Mouse (Mus musculus): ENCODE data around the gene Oaz2. TPM values are rescaled to one million over a fixed set of nuclear protein-coding genes. Genes with fewer than 3 reads are reported as not detected.
A peak's percentile ranks its signal among the peaks of the same experiment; 100 is the strongest.
"Not testable (repeated sequence)": the region's sequence is repeated elsewhere in the genome, so short reads cannot be mapped to it uniquely, and the experiment has no call there.

Oaz2 gene
- total RNA-seq, 2 experiments from 2014 or later: 202 to 214 TPM

- no peak for DNase-seq (ENCODE audit: low spot score in 2 of 2)
Measured at GRCm38 (mm10) chr9:65649997-65650396, 17.8 kb upstream of the Oaz2 start.

GRCm38 (mm10) chr9:65651957-65652356 is 15.8 kb upstream of the Oaz2 start:
- DNase-seq (ENCODE audit: low spot score in 2 of 2): not testable (repeated sequence)

GRCm38 (mm10) chr9:65653741-65654140 is 14.1 kb upstream of the Oaz2 start:
- no peak for DNase-seq (ENCODE audit: low spot score in 2 of 2)

GRCm38 (mm10) chr9:65654700-65655237 is 13.0 kb upstream of the Oaz2 start:
- no peak for DNase-seq (ENCODE audit: low spot score in 2 of 2)

GRCm38 (mm10) chr9:65655540-65655939 is 12.3 kb upstream of the Oaz2 start:
- no peak for DNase-seq (ENCODE audit: low spot score in 2 of 2)

GRCm38 (mm10) chr9:65657218-65657617 is 10.6 kb upstream of the Oaz2 start:
- no peak for DNase-seq (ENCODE audit: low spot score in 2 of 2)

- no peak for DNase-seq (ENCODE audit: low spot score in 2 of 2)
Measured at GRCm38 (mm10) chr9:65661029-65661428, 6.8 kb upstream of the Oaz2 start.

- DNase-seq (ENCODE audit: low spot score in 2 of 2): no peak
Measured at GRCm38 (mm10) chr9:65661493-65661892, 6.3 kb upstream of the Oaz2 start.

- peak; percentile 58 to 74 for DNase-seq (ENCODE audit: low spot score in 2 of 2)
Measured at GRCm38 (mm10) chr9:65664163-65664562, 3.6 kb upstream of the Oaz2 start.

GRCm38 (mm10) chr9:65666042-65666441 is 1.8 kb upstream of the Oaz2 start:
- peak; percentile 51 to 71 for DNase-seq (ENCODE audit: low spot score in 2 of 2)

GRCm38 (mm10) chr9:65671431-65671931 is 3.7 kb downstream of the Oaz2 start:
- no peak for DNase-seq (ENCODE audit: low spot score in 2 of 2)

- no peak for DNase-seq (ENCODE audit: low spot score in 2 of 2)
Measured at GRCm38 (mm10) chr9:65672996-65673395, 5.2 kb downstream of the Oaz2 start.

- DNase-seq (ENCODE audit: low spot score in 2 of 2): peak in 1 of 2 experiments; percentile 14
Measured at GRCm38 (mm10) chr9:65675461-65676357, 7.9 kb downstream of the Oaz2 start.

- peak; percentile 97 to 98 for DNase-seq (ENCODE audit: low spot score in 2 of 2)
Measured at GRCm38 (mm10) chr9:65676358-65677118, 8.7 kb downstream of the Oaz2 start.

GRCm38 (mm10) chr9:65677119-65677462 is 9.3 kb downstream of the Oaz2 start:
- DNase-seq (ENCODE audit: low spot score in 2 of 2): no peak

GRCm38 (mm10) chr9:65679181-65679761 is 11.5 kb downstream of the Oaz2 start:
- peak; percentile 25 to 46 for DNase-seq (ENCODE audit: low spot score in 2 of 2)

- DNase-seq (ENCODE audit: low spot score in 2 of 2): no peak
Measured at GRCm38 (mm10) chr9:65680938-65681633, 13.3 kb downstream of the Oaz2 start.

GRCm38 (mm10) chr9:65681634-65681940 is 13.8 kb downstream of the Oaz2 start:
- DNase-seq (ENCODE audit: low spot score in 2 of 2): no peak

GRCm38 (mm10) chr9:65682183-65682582 is 14.4 kb downstream of the Oaz2 start:
- DNase-seq (ENCODE audit: low spot score in 2 of 2): no peak

- no peak for DNase-seq (ENCODE audit: low spot score in 2 of 2)
Measured at GRCm38 (mm10) chr9:65682994-65683393, 15.2 kb downstream of the Oaz2 start.

- DNase-seq (ENCODE audit: low spot score in 2 of 2): no peak
Measured at GRCm38 (mm10) chr9:65684704-65685103, 16.9 kb downstream of the Oaz2 start.

Measured in layer of hippocampus, postnatal 10 days (tissue).